Mouse (Mus musculus) CD4-positive helper T cell, adult 2 months (primary cell): ENCODE measurements around the gene Gm20683.
"Not testable (repeated sequence)": the region's sequence is repeated elsewhere in the genome, so short reads cannot be mapped to it uniquely, and the experiment has no call there.

ENCODE experiments used
- DNase-seq: peaks from one replicate; pipeline ENCODE4 v3.0.0-alpha.2; 2012; ENCODE audit warnings: low read depth, missing footprints, low spot score

The Gm20683 gene

GRCm38 (mm10) chr17:25828223-25828594, 13.4 kb downstream of the Gm20683 start:
- DNase-seq, result peak; percentile 29

DNA sequence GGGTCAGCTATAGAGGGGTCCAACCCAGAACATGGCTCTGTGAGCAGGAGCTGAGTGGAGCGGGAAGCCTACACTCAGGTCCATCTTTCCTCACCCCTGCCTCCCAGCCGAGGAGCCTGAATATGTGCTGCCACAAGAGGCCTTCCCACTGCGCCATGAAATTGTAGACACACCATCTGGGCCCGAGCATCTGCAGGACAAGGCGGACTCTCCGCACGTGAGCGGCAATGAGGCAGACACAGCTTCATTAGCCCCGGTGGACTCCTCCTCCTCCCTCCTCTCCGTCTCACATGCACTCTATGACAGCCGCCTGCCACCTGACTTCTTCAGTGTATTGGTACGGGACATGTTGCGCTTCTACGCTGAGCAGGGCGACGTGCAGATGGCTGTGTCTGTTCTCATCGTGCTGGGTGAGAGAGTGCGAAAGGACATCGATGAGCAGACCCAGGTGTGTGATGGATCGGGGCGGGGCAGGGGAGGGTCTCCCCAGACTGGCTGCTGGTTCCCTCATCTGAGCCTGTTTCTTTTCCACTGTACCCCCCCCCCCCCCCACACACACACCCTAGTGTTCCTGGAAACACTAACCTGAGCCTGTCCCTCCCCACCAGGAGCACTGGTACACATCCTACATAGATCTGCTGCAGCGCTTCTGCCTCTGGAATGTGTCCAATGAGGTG, 13.9 kb downstream of the Gm20683 start:
- no peak for DNase-seq

DNA sequence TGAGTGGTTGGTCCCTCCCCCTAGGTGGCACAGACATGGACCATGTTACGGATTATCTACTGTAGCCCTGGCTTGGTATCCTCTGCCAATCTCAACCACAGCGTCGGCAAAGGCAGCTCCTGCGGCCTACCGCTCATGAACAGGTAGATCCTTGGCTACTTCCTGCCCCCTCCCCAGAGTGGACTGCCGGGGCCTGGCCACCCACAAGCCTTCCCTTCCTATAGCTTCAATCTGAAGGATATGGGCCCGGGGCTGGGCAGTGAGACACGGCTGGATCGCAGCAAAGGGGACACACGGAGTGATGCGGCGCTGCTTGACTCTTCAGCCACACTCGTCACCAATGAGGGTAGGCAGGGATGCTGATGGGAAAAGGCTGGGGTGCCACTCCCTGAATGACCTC, 14.6 kb downstream of the Gm20683 start:
- DNase-seq, result no peak

DNA sequence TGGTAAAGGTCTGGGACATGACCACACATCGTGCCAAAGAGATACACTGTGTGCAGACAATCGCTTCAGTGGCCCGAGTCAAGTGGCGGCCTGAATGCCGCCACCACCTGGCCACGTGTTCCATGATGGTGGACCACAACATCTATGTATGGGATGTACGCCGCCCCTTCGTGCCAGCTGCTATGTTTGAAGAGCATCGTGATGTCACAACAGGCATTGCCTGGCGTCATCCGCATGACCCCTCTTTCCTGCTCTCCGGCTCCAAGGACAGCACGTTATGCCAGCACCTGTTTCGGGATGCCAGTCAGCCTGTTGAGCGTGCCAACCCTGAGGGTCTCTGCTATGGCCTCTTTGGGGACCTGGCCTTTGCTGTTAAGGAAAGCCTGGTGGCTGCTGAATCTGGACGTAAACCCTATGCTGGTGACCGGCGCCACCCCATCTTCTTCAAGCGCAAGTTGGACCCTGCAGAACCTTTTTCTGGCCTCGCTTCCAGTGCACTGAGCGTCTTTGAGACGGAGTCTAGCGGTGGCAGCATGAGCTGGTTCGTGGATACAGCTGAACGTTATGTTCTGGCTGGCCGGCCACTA, 15.5 kb downstream of the Gm20683 start:
- no peak for DNase-seq

DNA sequence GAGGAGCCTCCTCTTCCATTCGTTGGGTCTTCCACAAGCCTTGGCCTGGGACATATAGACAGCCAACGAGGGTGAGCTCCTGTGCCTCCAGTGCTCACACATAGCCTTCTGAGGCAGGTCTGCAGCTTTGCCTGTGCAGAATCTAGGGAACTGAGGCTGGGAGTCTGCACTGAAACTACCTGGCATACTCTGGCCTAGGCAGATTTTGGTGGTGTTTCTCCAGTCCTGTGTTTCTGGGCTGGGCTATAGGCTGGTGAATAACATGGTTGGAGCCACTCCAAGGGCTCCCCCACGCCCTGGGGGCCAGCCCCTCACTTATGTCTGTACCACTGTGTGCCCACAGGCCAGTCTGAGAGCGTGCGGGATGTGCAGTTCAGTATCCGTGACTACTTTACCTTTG, 16.3 kb downstream of the Gm20683 start:
- DNase-seq, result no peak

DNA sequence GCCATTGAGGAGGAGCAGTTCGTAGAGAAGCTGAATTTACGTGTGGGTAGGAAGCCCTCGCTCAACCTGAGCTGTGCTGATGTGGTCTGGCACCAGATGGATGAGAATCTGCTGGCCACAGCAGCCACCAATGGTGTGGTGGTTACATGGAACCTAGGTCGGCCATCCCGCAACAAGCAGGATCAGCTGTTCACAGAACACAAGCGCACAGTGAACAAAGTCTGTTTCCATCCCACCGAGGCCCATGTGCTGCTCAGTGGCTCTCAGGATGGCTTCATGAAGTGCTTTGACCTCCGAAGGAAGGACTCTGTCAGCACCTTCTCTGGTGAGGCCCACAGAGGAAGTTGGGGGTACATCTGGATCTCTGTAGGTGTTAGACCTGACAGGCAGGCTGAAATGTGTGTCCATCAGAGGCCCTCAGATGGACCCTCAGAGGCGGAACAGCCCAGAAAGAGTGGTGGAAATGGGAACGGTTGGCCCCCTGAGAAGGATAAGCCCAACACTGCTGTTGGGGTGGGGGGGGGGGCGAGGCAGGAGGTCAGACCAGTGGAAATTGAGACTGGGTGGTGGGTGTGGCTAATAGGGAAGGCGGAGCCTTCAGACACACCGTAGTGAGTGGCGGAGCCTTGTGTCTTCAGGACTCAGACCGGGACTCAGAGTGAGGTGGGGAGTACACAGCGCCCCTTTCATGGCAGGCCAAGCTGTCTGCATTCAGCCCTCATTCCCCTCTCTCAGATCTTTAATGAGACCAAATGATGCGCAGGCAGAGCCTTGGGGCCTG, 17.0 kb downstream of the Gm20683 start:
- no peak for DNase-seq

- DNase-seq, result peak; percentile 90
These were observed 18.1 kb downstream of the Gm20683 start, which contains the start of gene Wdr24 for GRCm38 (mm10) chr17:25823452-25823851. Gene Wdr24, plus strand, starts transcription at chr17:25823627.

DNA sequence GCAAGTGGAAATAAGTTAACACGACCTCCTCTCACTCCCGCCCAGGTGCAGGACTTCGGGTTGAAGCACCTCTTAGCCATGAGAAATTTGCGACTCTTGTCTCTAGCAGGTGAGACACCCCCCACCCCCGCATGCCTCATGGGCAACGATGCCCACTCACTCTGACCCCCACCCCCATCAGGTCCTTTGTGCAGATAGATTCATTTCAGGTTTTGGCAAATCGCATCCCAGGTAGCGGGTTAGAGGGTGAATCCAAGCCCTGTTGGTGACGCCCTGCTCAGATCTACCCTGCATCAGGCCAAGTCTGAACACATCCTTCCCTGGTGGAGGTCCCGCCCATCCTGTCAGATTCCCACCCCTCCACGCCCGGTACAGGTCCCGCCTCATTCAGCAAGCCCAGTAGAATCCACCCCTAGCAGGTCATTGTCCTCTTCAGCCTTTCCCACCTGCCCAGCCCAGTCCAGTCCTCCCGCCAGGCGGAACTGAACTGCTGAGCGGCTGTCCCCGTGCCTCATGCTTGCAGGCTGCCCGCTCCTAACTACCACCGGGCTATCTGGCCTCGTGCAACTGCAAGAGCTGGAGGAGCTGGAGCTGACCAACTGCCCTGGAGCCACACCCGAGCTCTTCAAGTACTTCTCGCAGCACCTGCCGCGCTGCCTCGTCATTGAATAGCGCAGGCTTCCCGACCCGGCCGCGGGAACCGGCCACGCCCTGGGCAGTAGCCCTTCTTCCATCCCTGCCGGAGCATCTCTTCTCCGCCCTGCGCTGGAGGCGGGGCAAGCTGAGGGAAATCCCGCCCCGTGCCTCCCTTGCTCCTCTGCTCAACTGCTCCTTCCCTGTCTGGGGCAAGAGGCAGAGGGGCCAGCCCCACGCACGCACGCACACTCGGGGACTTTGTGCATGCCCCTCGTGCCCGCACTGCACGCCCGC, 22.4 kb downstream of the Gm20683 start:
- no peak for DNase-seq

DNA sequence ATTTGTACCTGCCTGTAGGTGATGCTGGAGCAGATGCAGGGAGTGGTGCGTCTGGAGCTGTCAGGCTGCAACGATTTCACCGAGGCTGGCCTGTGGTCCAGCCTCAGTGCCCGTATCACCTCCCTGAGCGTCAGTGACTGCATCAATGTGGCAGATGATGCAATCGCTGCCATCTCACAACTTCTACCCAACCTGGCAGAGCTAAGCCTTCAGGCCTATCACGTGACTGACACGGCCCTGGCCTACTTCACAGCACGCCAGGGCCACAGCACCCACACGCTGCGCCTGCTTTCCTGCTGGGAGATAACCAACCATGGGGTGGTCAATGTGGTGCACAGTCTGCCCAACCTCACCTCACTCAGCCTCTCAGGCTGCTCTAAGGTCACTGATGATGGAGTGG, 23.9 kb downstream of the Gm20683 start:
- no peak for DNase-seq

- peak; percentile 76 for DNase-seq
These were observed 28.1 kb downstream of the Gm20683 start for GRCm38 (mm10) chr17:25813471-25813870.

- no peak for DNase-seq
These were observed 30.7 kb downstream of the Gm20683 start for GRCm38 (mm10) chr17:25810890-25811289.

GRCm38 (mm10) chr17:25809606-25810340, 31.8 kb downstream of the Gm20683 start:
- DNase-seq, result no peak

- DNase-seq, result peak; percentile 49
These were observed 32.6 kb downstream of the Gm20683 start, which contains the start of gene Fbxl16 for GRCm38 (mm10) chr17:25808789-25809605. Gene Fbxl16, plus strand, starts transcription at chr17:25809085.

DNA sequence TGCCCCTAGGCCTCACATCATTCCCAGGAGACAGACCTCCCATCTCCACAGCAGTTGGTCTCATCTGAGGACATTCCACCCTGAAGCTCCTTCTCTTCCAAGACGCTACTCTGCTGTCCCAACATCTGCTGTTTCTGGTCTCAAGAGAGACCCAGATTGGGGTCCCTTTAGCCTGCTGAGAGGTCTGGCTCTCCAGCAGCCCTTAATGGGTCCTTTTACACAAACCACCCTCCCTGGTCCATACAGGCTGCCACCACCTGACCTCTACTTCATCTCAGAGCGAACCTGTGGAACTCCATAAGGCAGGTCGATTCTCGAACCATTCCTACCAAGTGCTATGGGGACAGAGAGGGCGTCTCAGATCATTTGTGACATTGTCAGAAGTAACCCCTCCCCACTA, 33.5 kb downstream of the Gm20683 start:
- DNase-seq, result no peak

DNA sequence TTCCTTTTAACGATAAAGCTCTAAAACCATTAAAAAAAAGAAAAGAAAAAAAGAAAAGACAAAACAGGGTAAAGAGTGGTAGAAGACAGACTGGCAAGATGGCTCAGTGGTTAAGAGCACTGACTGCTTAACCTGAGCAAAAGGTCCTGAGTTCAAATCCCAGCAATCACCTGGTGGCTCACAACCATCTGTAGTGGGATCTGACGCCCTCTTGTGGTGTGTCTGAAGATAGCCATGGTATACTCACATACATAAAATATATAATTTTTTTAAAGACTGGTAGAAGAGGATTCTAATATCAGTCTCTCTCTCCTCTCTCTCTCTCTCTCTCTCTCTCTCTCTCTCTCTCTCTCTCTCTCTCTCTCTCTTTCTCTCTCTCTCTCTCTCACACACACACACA, 34.1 kb downstream of the Gm20683 start:
- DNase-seq, result not testable (repeated sequence)

GRCm38 (mm10) chr17:25806507-25806906, 35.1 kb downstream of the Gm20683 start:
- no peak for DNase-seq

GRCm38 (mm10) chr17:25802825-25803517, 38.6 kb downstream of the Gm20683 start:
- no peak for DNase-seq

GRCm38 (mm10) chr17:25801029-25801428, 40.5 kb downstream of the Gm20683 start:
- DNase-seq, result peak; percentile 82

- peak; percentile 84 for DNase-seq
These were observed 44.6 kb downstream of the Gm20683 start, which contains the start of gene Metrn for GRCm38 (mm10) chr17:25796951-25797369. Gene Metrn, minus strand, starts transcription at chr17:25797136.
